Mouse (Mus musculus): ENCODE data around the gene Vmn1r222. TPM values are rescaled to one million over a fixed set of nuclear protein-coding genes. Genes with fewer than 3 reads are reported as not detected.

Gene Vmn1r222
- polyA plus RNA-seq (2014; fragmentation: Illumina TruSeq; extraction: RNeasy Lipid Tissue Mini Kit (QIAGEN cat#74804); ENCODE audit: low read depth, low replicate concordance): not detected

GRCm38 (mm10) chr13:23235847-23236246, at the start of gene Vmn1r222:
TSS of gene Vmn1r222 (minus strand) at chr13:23235947.

GRCm38 (mm10) chr13:23246834-23247233, 11.1 kb upstream of the Vmn1r222 start, which contains the start of gene Vmn1r223:
TSS of gene Vmn1r223 (plus strand) at chr13:23247134.

GRCm38 (mm10) chr13:23213827-23214226, 21.9 kb downstream of the Vmn1r222 start, which contains the start of gene Vmn1r221:
TSS of gene Vmn1r221 (plus strand) at chr13:23214127.

GRCm38 (mm10) chr13:23187875-23188274, 47.9 kb downstream of the Vmn1r222 start, which contains the start of gene Vmn1r220:
TSS of gene Vmn1r220 (minus strand) at chr13:23187975.

Other genes with a start within 250 kb of the Vmn1r222 start
- gene Vmn1r213, start 228.3 kb downstream of the Vmn1r222 start, polyA plus RNA-seq (2014; fragmentation: Illumina TruSeq; extraction: RNeasy Lipid Tissue Mini Kit (QIAGEN cat#74804); ENCODE audit: low read depth, low replicate concordance): not detected
- not detected for gene Vmn1r214, start 205.5 kb downstream of the Vmn1r222 start, polyA plus RNA-seq (2014; fragmentation: Illumina TruSeq; extraction: RNeasy Lipid Tissue Mini Kit (QIAGEN cat#74804); ENCODE audit: low read depth, low replicate concordance)
- not detected for gene Vmn1r215, start 167.9 kb downstream of the Vmn1r222 start, polyA plus RNA-seq (2014; fragmentation: Illumina TruSeq; extraction: RNeasy Lipid Tissue Mini Kit (QIAGEN cat#74804); ENCODE audit: low read depth, low replicate concordance)
- gene Vmn1r217, start 117.7 kb downstream of the Vmn1r222 start, polyA plus RNA-seq (2014; fragmentation: Illumina TruSeq; extraction: RNeasy Lipid Tissue Mini Kit (QIAGEN cat#74804); ENCODE audit: low read depth, low replicate concordance): not detected
- gene Vmn1r218, start 102.8 kb downstream of the Vmn1r222 start, polyA plus RNA-seq (2014; fragmentation: Illumina TruSeq; extraction: RNeasy Lipid Tissue Mini Kit (QIAGEN cat#74804); ENCODE audit: low read depth, low replicate concordance): not detected
- not detected for gene Vmn1r219, start 76.6 kb downstream of the Vmn1r222 start, polyA plus RNA-seq (2014; fragmentation: Illumina TruSeq; extraction: RNeasy Lipid Tissue Mini Kit (QIAGEN cat#74804); ENCODE audit: low read depth, low replicate concordance)
- not detected for gene Vmn1r220, start 48.0 kb downstream of the Vmn1r222 start, polyA plus RNA-seq (2014; fragmentation: Illumina TruSeq; extraction: RNeasy Lipid Tissue Mini Kit (QIAGEN cat#74804); ENCODE audit: low read depth, low replicate concordance)
- gene Vmn1r221, start 21.8 kb downstream of the Vmn1r222 start, polyA plus RNA-seq (2014; fragmentation: Illumina TruSeq; extraction: RNeasy Lipid Tissue Mini Kit (QIAGEN cat#74804); ENCODE audit: low read depth, low replicate concordance): not detected
- not detected for gene Vmn1r223, start 11.2 kb upstream of the Vmn1r222 start, polyA plus RNA-seq (2014; fragmentation: Illumina TruSeq; extraction: RNeasy Lipid Tissue Mini Kit (QIAGEN cat#74804); ENCODE audit: low read depth, low replicate concordance)
- 23.5 TPM for gene Zfp322a, start 133.3 kb upstream of the Vmn1r222 start, polyA plus RNA-seq (2014; fragmentation: Illumina TruSeq; extraction: RNeasy Lipid Tissue Mini Kit (QIAGEN cat#74804); ENCODE audit: low read depth, low replicate concordance)
- gene Abt1, start 187.9 kb upstream of the Vmn1r222 start, polyA plus RNA-seq (2014; fragmentation: Illumina TruSeq; extraction: RNeasy Lipid Tissue Mini Kit (QIAGEN cat#74804); ENCODE audit: low read depth, low replicate concordance): 1.7 TPM
- gene Btn1a1, start 230.0 kb upstream of the Vmn1r222 start, polyA plus RNA-seq (2014; fragmentation: Illumina TruSeq; extraction: RNeasy Lipid Tissue Mini Kit (QIAGEN cat#74804); ENCODE audit: low read depth, low replicate concordance): not detected

Measured in liver, adult 10 weeks (tissue).